Mouse (Mus musculus) layer of hippocampus, postnatal 14 days (tissue): ENCODE measurements around the gene Fam160a1. TPM values are rescaled to one million over a fixed set of nuclear protein-coding genes. Genes with fewer than 3 reads are reported as not detected.

Experiments
- DNase-seq, 2 experiments: peaks; one replicate each; pipeline ENCODE4 v3.0.0; 2021 to 2022; ENCODE audit warnings: low spot score in 2 of 2, mixed read lengths in 1 of 2
- total RNA-seq, 2 experiments: library from RNA; stranded (reverse); gene quantifications; 2 replicates each; pipeline ENCODE4 v1.2.3; 2021

Fam160a1 gene
- total RNA-seq, 2 experiments from 2014 or later = 5.2 to 6.5 TPM

GRCm38 (mm10) chr3:85683618-85684017 lies 133.5 kb downstream of the Fam160a1 start:
- peak in 1 of 2 experiments; percentile 57 for DNase-seq

GRCm38 (mm10) chr3:85681136-85681535 lies 136.0 kb downstream of the Fam160a1 start:
- no peak for DNase-seq

- no peak for DNase-seq
Measured at GRCm38 (mm10) chr3:85679960-85680359, 137.1 kb downstream of the Fam160a1 start.

- no peak for DNase-seq
Measured at GRCm38 (mm10) chr3:85679312-85679933, 137.7 kb downstream of the Fam160a1 start.

- no peak for DNase-seq
Measured at GRCm38 (mm10) chr3:85677952-85678351, 139.1 kb downstream of the Fam160a1 start.

- no peak for DNase-seq
Measured at GRCm38 (mm10) chr3:85677133-85677532, 140.0 kb downstream of the Fam160a1 start.

- DNase-seq = no peak
Measured at GRCm38 (mm10) chr3:85669844-85670243, 147.2 kb downstream of the Fam160a1 start.

GRCm38 (mm10) chr3:85667683-85668082 lies 149.4 kb downstream of the Fam160a1 start:
- no peak for DNase-seq

GRCm38 (mm10) chr3:85666736-85667135 lies 150.4 kb downstream of the Fam160a1 start:
- no peak for DNase-seq

- DNase-seq = no peak
Measured at GRCm38 (mm10) chr3:85666166-85666565, 150.9 kb downstream of the Fam160a1 start.

GRCm38 (mm10) chr3:85664591-85665171 lies 152.4 kb downstream of the Fam160a1 start:
- DNase-seq = peak; percentile 57 to 77

GRCm38 (mm10) chr3:85663826-85664225 lies 153.3 kb downstream of the Fam160a1 start:
- DNase-seq = no peak

GRCm38 (mm10) chr3:85661926-85662813 lies 154.9 kb downstream of the Fam160a1 start:
- no peak for DNase-seq

GRCm38 (mm10) chr3:85659681-85660080 lies 157.4 kb downstream of the Fam160a1 start:
- DNase-seq = no peak

- DNase-seq = no peak
Measured at GRCm38 (mm10) chr3:85655538-85655937, 161.6 kb downstream of the Fam160a1 start.

GRCm38 (mm10) chr3:85652727-85653665 lies 164.1 kb downstream of the Fam160a1 start:
- no peak for DNase-seq

GRCm38 (mm10) chr3:85649176-85649575 lies 167.9 kb downstream of the Fam160a1 start:
- no peak for DNase-seq

- DNase-seq = no peak
Measured at GRCm38 (mm10) chr3:85645517-85646004, 171.5 kb downstream of the Fam160a1 start.

GRCm38 (mm10) chr3:85644814-85645213 lies 172.3 kb downstream of the Fam160a1 start:
- no peak for DNase-seq

- DNase-seq = no peak
Measured at GRCm38 (mm10) chr3:85641751-85642150, 175.3 kb downstream of the Fam160a1 start.
